Mouse (Mus musculus): Measurements from ENCODE around the gene Heatr4. TPM values are rescaled to one million over a fixed set of nuclear protein-coding genes. Genes with fewer than 3 reads are reported as not detected.

Heatr4 gene
- total and polyA plus RNA-seq, 3 experiments: 0.03 TPM; not detected in 2

- peak overlapping the region; percentile 82 for H3K9ac ChIP-seq (ENCODE audit: control insufficient read depth, low read depth, low read length, poor library complexity, severe bottlenecking)
- no peak overlapping the region for H3K27ac ChIP-seq (ENCODE audit: control insufficient read depth, low read depth, low read length)
- peak overlapping the region; percentile 71 to 79 for H3K4me3 ChIP-seq (ENCODE audit: control insufficient read depth in 1 of 2, insufficient read depth in 1 of 2, low read depth in 2 of 2, low read length in 2 of 2)
- H3K9me3 ChIP-seq (replicated peaks; ENCODE audit: insufficient read depth, low read length): no peaks in the 10 kb centered on the region
- peaks cover 0 to 12% of the 10 kb centered on the region in 2 experiments; a peak in 2 of 4 replicates for H3K36me3 ChIP-seq (ENCODE audit: control insufficient read depth in 1 of 2, insufficient read depth in 2 of 2, low read length in 2 of 2)
- no peak for TF ChIP-seq TAL1 (IDR thresholded peaks at IDR 0.05; ENCODE audit: low read length)
- no peak for TF ChIP-seq CHD1 (IDR thresholded peaks at IDR 0.05; ENCODE audit: low read depth, low read length)
- TF ChIP-seq MXI1 (IDR thresholded peaks at IDR 0.05; ENCODE audit: low read depth, low read length): no peak
- TF ChIP-seq POLR2AphosphoS5 (IDR thresholded peaks at IDR 0.05; ENCODE audit: borderline replicate concordance, low read depth, low read length): no peak
- TF ChIP-seq MYB (IDR thresholded peaks at IDR 0.05; ENCODE audit: low read depth, low read length): no peak
- peak; percentile 29 for DNase-seq (ENCODE audit: low read depth, low spot score)
- H3K27me3 ChIP-seq (ENCODE audit: control insufficient read depth in 1 of 2, insufficient read depth in 2 of 2, low read length in 2 of 2): no peaks in the 10 kb centered on the region
- H3K4me1 ChIP-seq (ENCODE audit: control insufficient read depth in 1 of 2, insufficient read depth in 2 of 2, low read length in 2 of 2): peaks cover 0 to 9% of the 10 kb centered on the region in 2 experiments; a peak in 2 of 4 replicates
- H3K79me2 ChIP-seq (ENCODE audit: control insufficient read depth, insufficient read depth, low read length, poor library complexity): peaks cover 12% of the 10 kb centered on the region
Observed at GRCm38 (mm10) chr12:83920721-83921441, 63.8 kb downstream of the Heatr4 start.

GRCm38 (mm10) chr12:83916884-83917283 is 67.8 kb downstream of the Heatr4 start:
- Histone ChIP-seq H3K79me2 (ENCODE audit: control insufficient read depth, insufficient read depth, low read length, poor library complexity) (peaks cover 12% of the 10 kb centered on the region), H3K27ac (ENCODE audit: control insufficient read depth, low read depth, low read length) (no peak overlapping the region), H3K27me3 (ENCODE audit: control insufficient read depth in 1 of 2, insufficient read depth in 2 of 2, low read length in 2 of 2) (no peaks in the 10 kb centered on the region), H3K9ac (ENCODE audit: control insufficient read depth, low read depth, low read length, poor library complexity, severe bottlenecking) (no peak overlapping the region), H3K4me1 (ENCODE audit: control insufficient read depth in 1 of 2, insufficient read depth in 2 of 2, low read length in 2 of 2) (0 out of 4 replicates have a peak, but pooled peaks cover 0 to 5% of the 10 kb centered on the region in 2 experiments), H3K9me3 (replicated peaks; ENCODE audit: insufficient read depth, low read length) (no peaks in the 10 kb centered on the region), H3K36me3 (ENCODE audit: control insufficient read depth in 1 of 2, insufficient read depth in 2 of 2, low read length in 2 of 2) (peaks cover 0 to 6% of the 10 kb centered on the region in 2 experiments; a peak in 2 of 4 replicates), H3K4me3 (ENCODE audit: control insufficient read depth in 1 of 2, insufficient read depth in 1 of 2, low read depth in 2 of 2, low read length in 2 of 2) (no peak overlapping the region)
- TF ChIP-seq E2F4 (IDR thresholded peaks at IDR 0.05; ENCODE audit: borderline replicate concordance, low read depth, low read length): no peak
- TF ChIP-seq POLR2A (IDR thresholded peaks at IDR 0.05; ENCODE audit: control insufficient read depth in 1 of 2, insufficient read depth in 1 of 2, low read depth in 1 of 2, low read length in 2 of 2, poor library complexity in 1 of 2): no peak
- no peak for TF ChIP-seq RAD21 (IDR thresholded peaks at IDR 0.05; ENCODE audit: low read depth, low read length)
- TF ChIP-seq NRF1 (IDR thresholded peaks at IDR 0.05; ENCODE audit: insufficient read depth, low read depth, low read length, poor library complexity, severe bottlenecking): no peak
- TF ChIP-seq NELFE (IDR thresholded peaks at IDR 0.05; ENCODE audit: low read depth, low read length): no peak
- TF ChIP-seq GATA1 (IDR thresholded peaks at IDR 0.05; ENCODE audit: low read depth, low read length): no peak
- TF ChIP-seq ZMIZ1 (IDR thresholded peaks at IDR 0.05; ENCODE audit: low read depth, low read length): no peak
- TF ChIP-seq SIN3A (IDR thresholded peaks at IDR 0.05; ENCODE audit: low read length): no peak
- no peak for TF ChIP-seq TCF12 (IDR thresholded peaks at IDR 0.05; ENCODE audit: low read depth, low read length)
- no peak for TF ChIP-seq POLR2AphosphoS2 (IDR thresholded peaks at IDR 0.05; ENCODE audit: low read length)
- TF ChIP-seq MAZ (IDR thresholded peaks at IDR 0.05; ENCODE audit: low read depth, low read length): no peak
- no peak for TF ChIP-seq MXI1 (IDR thresholded peaks at IDR 0.05; ENCODE audit: low read depth, low read length)
- TF ChIP-seq JUND (IDR thresholded peaks at IDR 0.05; ENCODE audit: low read depth, low read length): no peak
- TF ChIP-seq GABPA (IDR thresholded peaks at IDR 0.05; ENCODE audit: low read depth, low read length): no peak
- TF ChIP-seq KAT2A (conservative IDR thresholded peaks at IDR 0.05; ENCODE audit: low read depth, low read length): no peak
- no peak for DNase-seq (ENCODE audit: low read depth, low spot score)

Measured in MEL (cell line).